Mouse (Mus musculus): ENCODE data around the gene Pno1. TPM values are rescaled to one million over a fixed set of nuclear protein-coding genes. Genes with fewer than 3 reads are reported as not detected.

Pno1 gene
- polyA plus RNA-seq, 1 experiment: 17.2 TPM

GRCm38 (mm10) chr11:17180753-17181152 lies 30.6 kb downstream of the Pno1 start:
- DNase-seq (ENCODE audit: low spot score): no peak

GRCm38 (mm10) chr11:17176638-17177037 lies 34.7 kb downstream of the Pno1 start:
- DNase-seq (ENCODE audit: low spot score): no peak

- no peak for DNase-seq (ENCODE audit: low spot score)
These were observed 39.1 kb downstream of the Pno1 start for GRCm38 (mm10) chr11:17172300-17172699.

GRCm38 (mm10) chr11:17170938-17171729 lies 40.2 kb downstream of the Pno1 start:
- DNase-seq (ENCODE audit: low spot score): no peak

GRCm38 (mm10) chr11:17169262-17169661 lies 42.1 kb downstream of the Pno1 start:
- DNase-seq (ENCODE audit: low spot score): no peak

GRCm38 (mm10) chr11:17166627-17167026 lies 44.7 kb downstream of the Pno1 start:
- no peak for DNase-seq (ENCODE audit: low spot score)

GRCm38 (mm10) chr11:17163956-17164355 lies 47.4 kb downstream of the Pno1 start:
- no peak for DNase-seq (ENCODE audit: low spot score)

- DNase-seq (ENCODE audit: low spot score): no peak
These were observed 51.1 kb downstream of the Pno1 start for GRCm38 (mm10) chr11:17160242-17160641.

GRCm38 (mm10) chr11:17159738-17160241 lies 51.6 kb downstream of the Pno1 start:
- peak; percentile 51 for DNase-seq (ENCODE audit: low spot score)

- DNase-seq (ENCODE audit: low spot score): peak; percentile 97
These were observed 52.3 kb downstream of the Pno1 start, which contains the start of gene Ppp3r1 for GRCm38 (mm10) chr11:17158858-17159737. Gene Ppp3r1 (plus strand): TSS chr11:17159263.

Other genes starting within 250 kb of the Pno1 start
- gene Cnrip1, start 160.0 kb downstream of the Pno1 start, polyA plus RNA-seq (2012; rRNA removed): 25.2 and 27.9 TPM in 2 replicates
- 4.7 TPM in 2 replicates for gene Plek, start 159.2 kb downstream of the Pno1 start, polyA plus RNA-seq (2012; rRNA removed)
- 60.9 and 63.7 TPM in 2 replicates for gene Ppp3r1, start 52.3 kb downstream of the Pno1 start, polyA plus RNA-seq (2012; rRNA removed)
- 11.1 and 11.8 TPM in 2 replicates for gene Wdr92, start 29.5 kb downstream of the Pno1 start, polyA plus RNA-seq (2012; rRNA removed)
- 46.4 and 49.6 TPM in 2 replicates for gene C1d, start 46.0 kb upstream of the Pno1 start, polyA plus RNA-seq (2012; rRNA removed)